Mouse (Mus musculus) midbrain, embryonic 14.5 days (tissue): ENCODE results near the gene Lif. TPM values are rescaled to one million over a fixed set of nuclear protein-coding genes. Genes with fewer than 3 reads are reported as not detected.

Experiments
- ATAC-seq: fragments of 200-750 bp; cut with Nextera tagmentation; 2 replicates; pipeline ENCODE4 v1.8.0; 2017; ENCODE audit warnings: moderate number of reproducible peaks, moderate library complexity; ENCODE audit not compliant: low FRiP score, low TSS enrichment
- DNase-seq: peaks from one replicate; pipeline ENCODE4 v3.0.0-alpha.2; 2015
- H3K27ac ChIP-seq: fragments of 300-500 bp; sonication (generic); replicated peaks from 2 replicates; pipeline ENCODE4 v1.5.1; 2014; ENCODE audit warnings: mild to moderate bottlenecking, low read depth, low read length, moderate library complexity
- H3K27me3 ChIP-seq: fragments of 300-500 bp; sonication (generic); 2 replicates; pipeline ENCODE4 v1.6.1; 2014; ENCODE audit warnings: low read length, control low read depth, mixed read lengths; ENCODE audit not compliant: control insufficient read depth, insufficient read depth
- H3K36me3 ChIP-seq: fragments of 300-500 bp; sonication (generic); 2 replicates; pipeline ENCODE4 v1.6.1; 2014; ENCODE audit warnings: low read length, control low read depth; ENCODE audit not compliant: control insufficient read depth, insufficient read depth
- H3K4me1 ChIP-seq: fragments of 300-500 bp; sonication (generic); 2 replicates; pipeline ENCODE4 v1.6.1; 2014; ENCODE audit warnings: mild to moderate bottlenecking, antibody characterized with exemption, low read length, control low read depth; ENCODE audit not compliant: control insufficient read depth, insufficient read depth
- H3K4me2 ChIP-seq: fragments of 300-500 bp; sonication (generic); 2 replicates; pipeline ENCODE4 v1.6.1; 2014; ENCODE audit warnings: mild to moderate bottlenecking, low read length, moderate library complexity
- H3K4me3 ChIP-seq: fragments of 300-500 bp; sonication (generic); replicated peaks from 2 replicates; pipeline ENCODE4 v1.5.1; 2014; ENCODE audit warnings: low read depth, low read length
- H3K9ac ChIP-seq: fragments of 300-500 bp; sonication (generic); replicated peaks from 2 replicates; pipeline ENCODE4 v1.6.1; 2014; ENCODE audit warnings: mild to moderate bottlenecking, low read length, moderate library complexity
- H3K9me3 ChIP-seq: fragments of 300-500 bp; sonication (generic); 2 replicates; pipeline ENCODE4 v1.6.1; 2016; ENCODE audit warnings: low read length, control low read depth, mixed read lengths; ENCODE audit not compliant: control insufficient read depth
- WGBS: fragments of 180-500 bp; shearing (Covaris S2); extraction: QIAGEN DNeasy Blood & Tissue Kit; methylation state at CpG from one replicate; pipeline ENCODE4 v1.1.7; 2014; 5-methylcytosine and 5-hydroxymethylcytosine counted together
- polyA plus RNA-seq: library from polyadenylated mRNA; unstranded; fragments of >200 nt; fragmentation: Nextera tagmentation; extraction: Ambion mirVana; gene quantifications from 2 replicates; pipeline ENCODE4 v1.2.1, GENCODE M21; 2014

Lif gene
- polyA plus RNA-seq, 1 experiment from 2014 or later = not detected

GRCm38 (mm10) chr11:4276411-4276861 is 19.1 kb downstream of the Lif start:
- WGBS = 75% methylated on average over 11 of the region's 11 CpGs
- no peak overlapping the region for H3K4me3 ChIP-seq
- no peak overlapping the region for H3K4me2 ChIP-seq
- H3K9ac ChIP-seq = no peak overlapping the region
- H3K27ac ChIP-seq = no peak overlapping the region
- ATAC-seq (no peak), DNase-seq (no peak)
- H3K4me1 ChIP-seq = no peaks in the 10 kb centered on the region
- no peaks in the 10 kb centered on the region for H3K27me3 ChIP-seq
- no peaks in the 10 kb centered on the region for H3K9me3 ChIP-seq
- H3K36me3 ChIP-seq = no peaks in the 10 kb centered on the region

- ATAC-seq = no peak
- H3K27ac ChIP-seq = no peak overlapping the region
- DNase-seq = no peak
Measured at GRCm38 (mm10) chr11:4279909-4280308, 22.6 kb downstream of the Lif start.

GRCm38 (mm10) chr11:4281852-4282251 is 24.5 kb downstream of the Lif start:
- Histone ChIP-seq H3K4me3 (no peak overlapping the region), H3K4me2 (no peak overlapping the region), H3K4me1 (no peaks in the 10 kb centered on the region), H3K27ac (no peak overlapping the region), H3K36me3 (no peaks in the 10 kb centered on the region), H3K9ac (no peak overlapping the region), H3K27me3 (no peaks in the 10 kb centered on the region), H3K9me3 (no peaks in the 10 kb centered on the region)
- ATAC-seq (no peak), DNase-seq (no peak)
- 87% methylated on average over 6 of the region's 6 CpGs for WGBS

More at GRCm38 (mm10) chr11:4279909-4280308, 22.6 kb downstream of the Lif start:
- no peaks in the 10 kb centered on the region for H3K4me1 ChIP-seq
- WGBS = 56% methylated on average over 7 of the region's 7 CpGs
- H3K9me3 ChIP-seq = no peaks in the 10 kb centered on the region
- no peak overlapping the region for H3K4me2 ChIP-seq
- H3K27me3 ChIP-seq = no peaks in the 10 kb centered on the region
- H3K4me3 ChIP-seq = no peak overlapping the region
- H3K36me3 ChIP-seq = no peaks in the 10 kb centered on the region
- no peak overlapping the region for H3K9ac ChIP-seq

GRCm38 (mm10) chr11:4283627-4284026 is 26.3 kb downstream of the Lif start:
- H3K36me3 ChIP-seq = no peaks in the 10 kb centered on the region
- DNase-seq (no peak), ATAC-seq (no peak)
- no peak overlapping the region for H3K4me3 ChIP-seq
- 33% methylated on average over 4 of the region's 4 CpGs for WGBS
- H3K9me3 ChIP-seq = no peaks in the 10 kb centered on the region
- no peak overlapping the region for H3K4me2 ChIP-seq
- H3K27me3 ChIP-seq = no peaks in the 10 kb centered on the region
- no peak overlapping the region for H3K9ac ChIP-seq
- no peaks in the 10 kb centered on the region for H3K4me1 ChIP-seq
- H3K27ac ChIP-seq = no peak overlapping the region

GRCm38 (mm10) chr11:4289280-4289679 is 31.9 kb downstream of the Lif start:
- H3K4me1 ChIP-seq = no peaks in the 10 kb centered on the region
- no peak overlapping the region for H3K4me3 ChIP-seq
- WGBS = 76% methylated on average over 3 of the region's 3 CpGs
- H3K36me3 ChIP-seq = no peaks in the 10 kb centered on the region
- ATAC-seq (no peak), DNase-seq (no peak)
- no peaks in the 10 kb centered on the region for H3K27me3 ChIP-seq
- no peak overlapping the region for H3K27ac ChIP-seq
- no peak overlapping the region for H3K4me2 ChIP-seq
- H3K9me3 ChIP-seq = no peaks in the 10 kb centered on the region
- no peak overlapping the region for H3K9ac ChIP-seq

GRCm38 (mm10) chr11:4291639-4292038 is 34.3 kb downstream of the Lif start:
- 70% methylated on average over 6 of the region's 6 CpGs for WGBS
- DNase-seq = no peak

GRCm38 (mm10) chr11:4292224-4292887 is 35.0 kb downstream of the Lif start:
- no peaks in the 10 kb centered on the region for H3K4me1 ChIP-seq
- no peak overlapping the region for H3K9ac ChIP-seq
- ATAC-seq (no peak), DNase-seq (no peak)
- H3K27ac ChIP-seq = no peak overlapping the region
- no peak overlapping the region for H3K4me2 ChIP-seq
- 61% methylated on average over 8 of the region's 8 CpGs for WGBS
- no peaks in the 10 kb centered on the region for H3K36me3 ChIP-seq
- H3K27me3 ChIP-seq = no peaks in the 10 kb centered on the region
- no peak overlapping the region for H3K4me3 ChIP-seq
- no peaks in the 10 kb centered on the region for H3K9me3 ChIP-seq

More at GRCm38 (mm10) chr11:4291639-4292038, 34.3 kb downstream of the Lif start:
- Histone ChIP-seq H3K4me2 (no peak overlapping the region), H3K4me3 (no peak overlapping the region), H3K27ac (no peak overlapping the region), H3K9ac (no peak overlapping the region), H3K4me1 (no peaks in the 10 kb centered on the region), H3K9me3 (no peaks in the 10 kb centered on the region), H3K27me3 (no peaks in the 10 kb centered on the region), H3K36me3 (no peaks in the 10 kb centered on the region)
- ATAC-seq = no peak

- H3K4me1 ChIP-seq = no peaks in the 10 kb centered on the region
Measured at GRCm38 (mm10) chr11:4292888-4293247, 35.5 kb downstream of the Lif start.

GRCm38 (mm10) chr11:4293481-4293880 is 36.1 kb downstream of the Lif start:
- Histone ChIP-seq H3K9me3 (no peaks in the 10 kb centered on the region), H3K9ac (no peak overlapping the region), H3K4me2 (no peak overlapping the region), H3K27ac (no peak overlapping the region), H3K4me3 (no peak overlapping the region), H3K4me1 (no peaks in the 10 kb centered on the region), H3K27me3 (no peaks in the 10 kb centered on the region), H3K36me3 (no peaks in the 10 kb centered on the region)
- DNase-seq = no peak
- no peak for ATAC-seq
- 90% methylated on average over 4 of the region's 4 CpGs for WGBS

More at GRCm38 (mm10) chr11:4292888-4293247, 35.5 kb downstream of the Lif start:
- 89% methylated on average over 6 of the region's 6 CpGs for WGBS
- ATAC-seq (no peak), DNase-seq (no peak)
- Histone ChIP-seq H3K9me3 (no peaks in the 10 kb centered on the region), H3K4me3 (no peak overlapping the region), H3K27ac (no peak overlapping the region), H3K9ac (no peak overlapping the region), H3K27me3 (no peaks in the 10 kb centered on the region), H3K4me2 (no peak overlapping the region), H3K36me3 (no peaks in the 10 kb centered on the region)
